Comparison of ENCODE assay signal across 9 mouse cellular contexts in genomic region chr13:16020659-16021058, GRCm38 (mm10). TPM values are rescaled to one million over a fixed set of nuclear protein-coding genes. Genes with fewer than 3 reads are reported as not detected.
A peak's percentile ranks its signal among the peaks of the same experiment; 100 is the strongest.
DNase-seq lines count a peak whose midpoint lies in the region; ATAC-seq and TF ChIP-seq lines count a peak whose summit lies in the region.
"Had no signal": no experiment of that assay in that cellular context is flagged by ENCODE, and none has a peak within 500 bp of the region (broad histone marks: within the 10 kb centered on the region; RNA-seq: fewer than 3 reads in every experiment).

No protein-coding gene starts in this region.

- H3K36me3 ChIP-seq in heart, adult 2 months (ENCODE audit: control insufficient read depth, insufficient read depth, low read length): no peaks in the 10 kb centered on the region
- no peaks in the 10 kb centered on the region for H3K36me3 ChIP-seq in heart, embryonic 10.5 days
- H3K36me3 ChIP-seq in embryonic facial prominence, embryonic 12.5 days: no peaks in the 10 kb centered on the region
- H3K36me3 ChIP-seq in intestine, postnatal 0 days (ENCODE audit: control insufficient read depth, insufficient read depth): no peaks in the 10 kb centered on the region
- H3K36me3 ChIP-seq: lung, embryonic 15.5 days had no signal

- DNase-seq in heart, adult 2 months: no peak
- DNase-seq in heart, embryonic 10.5 days (ENCODE audit: low spot score): no peak
- DNase-seq in A20 (ENCODE audit: low read depth, low spot score): peak; percentile 13
- DNase-seq in Patski (ENCODE audit: low read depth, low spot score): no peak
- peak; percentile 57 for DNase-seq in thymus, postnatal 25 days

- TF ChIP-seq EP300 in heart, adult 2 months (IDR thresholded peaks at IDR 0.05; ENCODE audit: insufficient read depth, low read depth, low read length): no peak

- intact Hi-C loops in heart, adult 2 months (cut with DNase I): no loop called here

- H3K4me1 ChIP-seq in heart, adult 2 months (ENCODE audit: control insufficient read depth, insufficient read depth, low read length): no peaks in the 10 kb centered on the region
- H3K4me1 ChIP-seq in heart, embryonic 10.5 days: peaks cover 15% of the 10 kb centered on the region; the same call in 1 of the 2 replicates
- 0 out of 2 replicates have a peak, but pooled peaks cover 8% of the 10 kb centered on the region for H3K4me1 ChIP-seq in embryonic facial prominence, embryonic 12.5 days
- no peaks in the 10 kb centered on the region for H3K4me1 ChIP-seq in intestine, postnatal 0 days (replicated peaks; ENCODE audit: control insufficient read depth, insufficient read depth, low read length)

- H3K4me2 ChIP-seq in embryonic facial prominence, embryonic 12.5 days (replicated peaks): peak overlapping the region; percentile 34
- H3K4me2 ChIP-seq in intestine, postnatal 0 days (replicated peaks; ENCODE audit: low read depth): no peak overlapping the region
- H3K4me2 ChIP-seq: lung, embryonic 15.5 days had no signal

- no peak for TF ChIP-seq POLR2A in heart, adult 2 months (IDR thresholded peaks at IDR 0.05; ENCODE audit: insufficient read depth, low read depth, low read length)

- H3K27me3 ChIP-seq in heart, adult 2 months (ENCODE audit: control insufficient read depth, insufficient read depth, low read length): peaks cover 3% of the 10 kb centered on the region; the same call in 1 of the 2 replicates
- peaks cover 37% of the 10 kb centered on the region for H3K27me3 ChIP-seq in heart, embryonic 10.5 days (ENCODE audit: insufficient read depth, poor library complexity, severe bottlenecking)
- no peaks in the 10 kb centered on the region for H3K27me3 ChIP-seq in Patski
- H3K27me3 ChIP-seq in embryonic facial prominence, embryonic 12.5 days: peaks cover 3% of the 10 kb centered on the region; the same call in 1 of the 2 replicates
- peaks cover 10% of the 10 kb centered on the region; the same call in 1 of the 2 replicates for H3K27me3 ChIP-seq in intestine, postnatal 0 days (replicated peaks; ENCODE audit: control insufficient read depth, insufficient read depth, low read length)

- in situ Hi-C loops in Patski (cut with MboI; ENCODE audit: low pct_unique_long_range_greater_than_20kb): loop anchor here (25.0 kb wide), 2 partner anchors 217 to 1192 kb away; no protein-coding TSS in a partner anchor

- H3K4me3 ChIP-seq in heart, adult 2 months: no peak overlapping the region
- H3K4me3 ChIP-seq in heart, embryonic 10.5 days: no peak overlapping the region
- H3K4me3 ChIP-seq in embryonic facial prominence, embryonic 12.5 days: 0 out of 2 replicates have a peak overlapping the region, but pooled peaks have one; percentile 9
- H3K4me3 ChIP-seq in intestine, postnatal 0 days (ENCODE audit: low read depth, low read length): no peak overlapping the region
- H3K4me3 ChIP-seq: lung, embryonic 15.5 days had no signal

- TF ChIP-seq CTCF in heart, adult 2 months (IDR thresholded peaks at IDR 0.05): peak; percentile 72
- peak; percentile 72 for TF ChIP-seq CTCF in Patski (IDR thresholded peaks at IDR 0.05)
- peak; percentile 78 for TF ChIP-seq CTCF in intestine, postnatal 0 days (IDR thresholded peaks at IDR 0.05; ENCODE audit: low read depth)

- POLR2A ChIA-PET in Patski (lab: Charles Lee): interaction anchor here (1.8 kb wide), 1 partner anchor 9 kb away, joined by 5 read pairs; the partner anchor contains the start of gene Inhba

- CTCF ChIA-PET in Patski (lab: Charles Lee): interaction anchor here (0.7 to 4.0 kb wide), 21 partner anchors 9 to 1409 kb away, joined by 3 to 17 read pairs (median 3); partner anchors contain the start of gene Inhba

- H3K27ac ChIP-seq in heart, adult 2 months: no peak overlapping the region
- no peak overlapping the region for H3K27ac ChIP-seq in heart, embryonic 10.5 days
- no peak overlapping the region for H3K27ac ChIP-seq in embryonic facial prominence, embryonic 12.5 days
- no peak overlapping the region for H3K27ac ChIP-seq in intestine, postnatal 0 days (ENCODE audit: low read depth, low read length)
- H3K27ac ChIP-seq: lung, embryonic 15.5 days had no signal

- H3K79me2 ChIP-seq in heart, adult 2 months (replicated peaks; ENCODE audit: control insufficient read depth, insufficient read depth, low read length): no peaks in the 10 kb centered on the region

- 3% methylated on average over 1 of the region's 1 CpGs for WGBS in heart, adult 2 months
- 0% methylated on average over 1 of the region's 1 CpGs for WGBS in heart, embryonic 10.5 days
- WGBS in embryonic facial prominence, embryonic 12.5 days: 3% methylated on average over 1 of the region's 1 CpGs
- WGBS in intestine, postnatal 0 days: 11% methylated on average over 1 of the region's 1 CpGs

- no peak overlapping the region for H3K9ac ChIP-seq in heart, adult 2 months (ENCODE audit: low read depth, low read length)
- no peak overlapping the region for H3K9ac ChIP-seq in embryonic facial prominence, embryonic 12.5 days
- no peak overlapping the region for H3K9ac ChIP-seq in intestine, postnatal 0 days (ENCODE audit: low read depth, low read length)
- H3K9ac ChIP-seq: lung, embryonic 15.5 days had no signal

- no peaks in the 10 kb centered on the region for H3K9me3 ChIP-seq in heart, embryonic 10.5 days
- H3K9me3 ChIP-seq in embryonic facial prominence, embryonic 12.5 days: no peaks in the 10 kb centered on the region
- no peaks in the 10 kb centered on the region for H3K9me3 ChIP-seq in intestine, postnatal 0 days (ENCODE audit: control insufficient read depth)
- H3K9me3 ChIP-seq: lung, embryonic 15.5 days had no signal

- ATAC-seq in Patski: no peak
- ATAC-seq in embryonic facial prominence, embryonic 12.5 days (ENCODE audit: insufficient number of reproducible peaks, insufficient read depth, low FRiP score, low TSS enrichment): no peak
- no peak for ATAC-seq in intestine, postnatal 0 days
- peak; percentile 52 for ATAC-seq in megakaryocyte progenitor cell, adult 5-6 weeks (replicated peaks; ENCODE audit: poor library complexity)

RNA-seq across cellular contexts. Expression of gene Inhba, which starts 9.0 kb away (rescaled TPM):
- total RNA-seq in heart, adult 2 months (2021): 1 to 10 TPM; 2.5 TPM
- 0.61 and 0.85 TPM in 2 replicates for polyA plus RNA-seq in heart, adult 2 months (2012; rRNA removed)
- polyA plus RNA-seq in heart, embryonic 10.5 days (2016; fragmentation: Nextera tagmentation; extraction: Ambion mirVana): 4.1 and 5.5 TPM in 2 replicates
- polyA plus RNA-seq in Patski (2021): 7.8 TPM
- polyA plus RNA-seq in embryonic facial prominence, embryonic 12.5 days (2016; fragmentation: Nextera tagmentation; extraction: Ambion mirVana): 14.2 and 14.8 TPM in 2 replicates
- 3.1 and 3.8 TPM in 2 replicates for polyA plus RNA-seq in intestine, postnatal 0 days (2015; fragmentation: Nextera tagmentation; extraction: Ambion mirVana)
- 0.86 and 1.8 TPM in 2 replicates for total RNA-seq in megakaryocyte progenitor cell, adult 5-6 weeks (2015)
- 0.75 and 1.1 TPM in 2 replicates for total RNA-seq in megakaryocyte progenitor cell, adult 5-6 weeks (2017)

Comparison
In these comparisons a context has a peak if more than half of its experiments do, and no peak if none do; other contexts are left out.
1. DNase-seq: peak in A20 (single experiment) and thymus, postnatal 25 days (single experiment); none in heart, adult 2 months (0 of 2), heart, embryonic 10.5 days (single experiment) and Patski (single experiment).
2. Peak in every context shown above with its lines, with median percentiles within 50 percentile points of each other: CTCF ChIP-seq.